Mouse (Mus musculus) E14TG2a.4 (cell line): ENCODE measurements around the gene Slc12a9.

Source experiments
- CTCF ChIP-seq: conservative IDR thresholded peaks from 2 replicates; pipeline ENCODE4 v1.5.1; 2014; ENCODE audit warnings: low read length
- NANOG ChIP-seq: IDR thresholded peaks from 2 replicates; pipeline ENCODE4 v1.6.1; 2014; ENCODE audit warnings: borderline replicate concordance, low read length, mixed read lengths

- TF ChIP-seq CTCF (no peak), NANOG (no peak)
Measured at GRCm38 (mm10) chr5:137293282-137293681, 40.1 kb downstream of the Slc12a9 start.
